Mouse (Mus musculus): ENCODE data around the gene Rnf220.

Rnf220 gene

DNA sequence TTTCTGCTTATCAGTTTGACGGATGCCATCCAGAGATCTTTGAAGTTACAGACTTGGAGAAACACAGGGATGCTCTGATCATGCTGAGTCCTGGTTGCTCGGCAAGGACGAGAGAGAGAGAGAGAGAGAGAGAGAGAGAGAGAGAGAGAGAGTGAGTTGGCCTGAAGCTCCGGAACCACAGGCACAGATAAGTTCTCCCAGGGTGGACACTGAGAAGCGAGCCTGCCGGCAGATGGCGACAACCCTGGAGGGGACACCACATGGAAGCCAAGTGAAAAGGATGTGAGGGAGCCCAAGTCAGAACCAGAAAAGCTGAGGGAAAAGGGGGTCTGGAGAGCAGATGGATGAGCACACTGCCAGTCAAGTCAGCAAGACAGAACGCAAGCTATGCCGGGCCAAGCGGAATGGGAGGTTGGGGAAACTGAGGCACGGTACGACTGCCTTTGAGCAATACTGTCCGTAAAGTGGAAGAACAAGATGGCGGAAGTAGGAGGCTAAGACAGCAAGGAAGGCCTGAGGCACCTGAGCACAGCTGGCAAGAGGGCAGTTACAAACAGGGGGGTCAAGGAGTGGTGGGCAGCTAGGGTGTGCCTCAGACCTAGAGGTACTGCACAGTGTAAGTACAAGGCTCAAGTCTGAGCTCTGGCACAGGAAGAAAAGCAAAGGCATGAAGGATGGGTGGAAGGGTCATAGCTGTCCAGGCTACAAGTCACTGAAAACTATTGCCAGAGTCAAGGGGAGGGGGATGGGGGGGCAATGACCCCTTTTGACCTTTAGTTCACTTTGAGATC is 107.4 kb downstream of the Rnf220 start:
- in situ Hi-C loops (cut with MboI; ENCODE audit: low sequenced_read_pairs): no loop called here

DNA sequence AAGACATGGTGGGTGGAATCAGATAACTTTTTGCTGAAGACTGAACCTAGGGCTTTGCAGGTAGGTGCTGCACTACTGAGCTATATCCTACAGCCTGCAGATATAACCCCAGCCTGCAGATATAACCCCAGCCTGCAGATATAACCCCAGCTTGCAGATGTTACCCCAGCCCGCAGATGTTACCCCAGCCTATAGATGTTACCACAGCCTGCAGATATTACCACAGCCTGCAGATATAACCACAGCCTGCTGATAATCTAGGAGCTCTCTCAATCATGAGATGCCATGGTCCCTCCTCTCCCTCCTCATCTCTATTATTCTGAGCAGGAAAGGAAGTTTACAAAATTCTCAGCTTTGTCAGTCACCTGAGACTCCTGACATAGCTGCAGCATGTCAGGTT is 111.6 kb downstream of the Rnf220 start:
- in situ Hi-C loops (cut with MboI; ENCODE audit: low sequenced_read_pairs): no loop called here

DNA sequence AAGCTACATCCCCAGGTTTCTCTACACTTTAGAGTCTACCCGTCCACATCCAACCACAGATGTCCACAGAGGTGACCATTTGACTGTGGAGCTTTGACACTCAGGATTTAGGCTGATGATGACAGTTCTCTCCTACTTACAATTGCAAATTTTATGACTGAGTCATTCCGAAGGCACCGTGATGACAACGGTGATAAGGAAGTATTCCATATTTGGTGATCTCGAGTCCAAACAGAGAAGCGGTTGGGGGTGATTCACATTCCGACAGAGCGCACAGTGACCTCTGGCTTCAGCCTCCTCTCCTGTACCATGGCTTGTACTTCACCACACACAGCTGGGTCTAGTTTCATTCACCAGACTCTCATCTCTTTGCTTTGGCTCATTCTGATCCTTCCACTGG is 115.0 kb downstream of the Rnf220 start:
- in situ Hi-C loops (cut with MboI; ENCODE audit: low sequenced_read_pairs): no loop called here

DNA sequence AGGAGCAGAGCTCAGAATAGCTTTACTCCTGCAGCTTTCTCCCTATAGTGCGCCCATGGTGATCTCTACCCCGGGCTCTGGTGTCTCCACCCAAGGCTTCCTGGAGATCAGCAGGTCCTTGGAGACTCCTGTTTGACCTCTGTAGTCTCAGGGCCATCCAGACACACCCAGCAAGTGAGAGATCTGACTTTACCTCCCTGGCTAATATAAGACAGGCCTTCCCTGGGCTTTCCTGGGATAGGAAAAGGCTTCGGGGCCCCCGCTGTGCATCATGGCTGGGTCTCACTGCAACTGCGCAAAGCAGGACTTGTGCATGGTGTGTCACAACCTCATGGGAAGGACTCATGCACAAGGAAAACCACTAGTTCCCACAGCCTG is 116.3 kb downstream of the Rnf220 start:
- in situ Hi-C loops (cut with MboI; ENCODE audit: low sequenced_read_pairs): no loop called here

DNA sequence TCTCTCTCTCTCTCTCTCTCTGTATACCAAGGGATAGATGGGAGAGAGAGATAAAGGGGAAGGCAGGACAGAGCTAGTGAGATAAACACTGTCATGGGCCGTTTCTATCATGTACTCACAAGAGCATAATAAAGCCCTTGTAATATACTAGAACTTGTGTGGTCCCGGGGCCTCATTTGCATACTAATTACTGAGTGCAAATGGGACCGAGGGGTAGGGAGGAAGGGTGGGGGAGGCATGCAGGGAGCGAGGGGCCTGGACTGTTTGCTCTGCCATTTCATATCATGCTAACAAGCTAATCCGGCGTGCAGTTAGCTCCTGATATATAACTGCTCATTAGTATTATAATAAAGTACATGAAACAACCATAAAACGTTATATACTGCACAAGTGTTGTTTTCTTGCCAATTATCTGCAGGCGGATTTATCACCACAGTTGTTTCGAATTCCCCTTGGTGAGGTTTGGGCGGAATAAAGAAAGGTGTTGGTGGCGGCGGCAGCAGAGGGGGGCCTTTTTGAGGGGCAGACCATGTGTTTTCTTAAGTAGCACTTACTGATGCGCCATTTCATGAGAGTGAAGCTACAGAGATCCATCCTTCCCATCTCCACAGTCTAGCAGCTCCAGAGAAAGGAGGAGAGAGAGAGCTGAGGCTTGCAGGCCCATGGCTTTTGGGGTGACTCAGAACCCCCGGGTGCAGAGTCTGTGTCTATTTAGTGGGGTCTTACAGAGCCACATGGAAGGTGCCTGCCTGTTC is 116.9 kb downstream of the Rnf220 start:
- in situ Hi-C loops (cut with MboI; ENCODE audit: low sequenced_read_pairs): no loop called here

DNA sequence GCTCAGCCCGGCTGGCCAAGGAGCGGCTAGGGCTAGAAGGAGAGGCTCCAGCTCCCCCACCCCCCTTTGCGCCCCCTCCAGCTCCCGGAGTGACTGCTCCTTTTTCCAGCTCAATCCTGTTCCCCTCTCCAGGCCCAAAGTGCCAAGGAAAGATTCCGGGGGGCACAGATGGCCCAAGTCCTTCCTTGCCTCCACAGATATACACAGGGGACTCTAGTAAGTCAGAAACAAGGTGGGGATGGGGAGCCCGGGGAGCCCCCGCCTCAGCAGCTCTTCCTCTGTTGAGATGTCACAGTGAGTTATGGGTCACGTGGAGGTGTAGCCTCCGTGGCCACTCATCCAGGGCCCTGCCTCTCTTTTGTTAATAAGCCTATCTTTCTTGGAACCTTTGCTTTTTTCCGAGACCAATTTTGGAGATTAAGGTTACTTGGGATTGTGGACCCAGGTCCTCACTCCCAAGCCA is 122.7 kb downstream of the Rnf220 start:
- in situ Hi-C loops (cut with MboI; ENCODE audit: low sequenced_read_pairs): no loop called here

DNA sequence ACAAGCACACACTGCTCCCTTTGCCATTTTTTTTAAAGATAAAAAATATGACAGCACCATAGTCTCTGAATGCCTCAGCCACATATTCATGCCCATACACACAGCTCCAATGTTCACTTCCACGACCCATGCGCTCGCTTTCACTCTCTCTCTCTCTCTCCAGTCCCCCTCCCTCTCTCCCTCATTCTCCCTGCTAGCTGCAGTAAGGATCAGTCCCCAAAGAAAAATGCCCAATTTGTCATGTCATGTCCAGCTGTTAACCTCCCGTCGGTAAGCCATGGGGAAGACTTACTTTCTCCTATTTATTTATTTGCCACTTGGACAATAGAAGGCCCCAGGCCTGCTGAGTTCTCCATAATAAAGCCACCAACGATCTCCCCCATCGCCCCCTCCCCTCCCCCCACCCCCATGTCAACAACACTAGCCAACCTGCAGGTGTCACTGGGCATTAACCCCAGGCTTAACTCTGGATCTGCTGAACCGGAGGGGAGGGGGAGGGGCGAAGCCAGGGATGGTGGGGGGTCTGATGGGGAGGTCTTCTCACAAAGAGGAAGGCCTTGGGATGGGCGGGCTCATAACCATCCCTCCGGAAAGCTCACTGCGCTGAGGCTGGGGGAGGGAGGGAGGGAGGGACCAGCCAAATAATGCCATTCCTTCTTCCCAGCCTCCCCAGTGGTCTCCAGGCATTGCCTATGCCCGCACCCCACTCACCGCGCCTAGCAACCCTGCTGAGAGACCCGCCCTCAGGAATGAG is 123.4 kb downstream of the Rnf220 start:
- in situ Hi-C loops (cut with MboI; ENCODE audit: low sequenced_read_pairs): no loop called here

DNA sequence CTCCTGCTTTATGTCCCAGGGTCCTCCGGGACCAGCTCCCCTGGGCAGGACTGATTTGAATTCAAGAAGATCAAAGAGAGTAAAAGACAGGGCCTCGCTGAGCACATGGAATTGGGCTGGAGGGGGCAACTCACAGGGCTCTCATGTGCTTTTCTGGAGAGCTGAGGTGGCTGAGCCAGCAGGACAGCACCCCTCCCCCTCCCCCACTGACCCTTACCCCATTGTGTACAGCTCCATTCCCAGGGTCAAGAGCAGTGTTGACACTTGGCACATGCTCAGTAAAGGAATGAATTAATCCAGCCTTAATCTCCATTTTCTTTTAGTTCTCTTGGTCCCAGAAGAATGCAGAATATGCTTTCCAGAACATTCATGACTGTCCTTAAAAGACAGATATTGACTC is 125.0 kb downstream of the Rnf220 start:
- in situ Hi-C loops (cut with MboI; ENCODE audit: low sequenced_read_pairs): no loop called here

DNA sequence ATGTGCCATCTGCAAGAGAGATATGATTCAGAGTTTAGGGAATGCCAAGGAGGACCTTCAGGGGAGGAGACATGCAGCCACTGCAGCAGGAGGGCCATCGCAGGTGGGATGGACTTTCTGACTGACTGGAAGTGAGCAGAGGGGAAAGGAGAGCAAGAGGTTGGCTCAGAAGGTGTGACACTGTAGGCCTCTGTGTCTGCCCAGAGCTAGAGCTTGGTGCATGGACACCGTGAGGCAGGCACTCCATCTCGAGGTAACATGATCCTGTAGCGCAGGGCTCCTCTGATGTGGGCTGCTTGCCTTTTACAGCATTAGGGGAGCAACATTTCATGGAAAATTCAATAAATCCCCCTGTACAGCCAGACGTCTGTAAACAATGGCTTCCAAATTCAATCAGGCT is 126.5 kb downstream of the Rnf220 start:
- in situ Hi-C loops (cut with MboI; ENCODE audit: low sequenced_read_pairs): no loop called here

DNA sequence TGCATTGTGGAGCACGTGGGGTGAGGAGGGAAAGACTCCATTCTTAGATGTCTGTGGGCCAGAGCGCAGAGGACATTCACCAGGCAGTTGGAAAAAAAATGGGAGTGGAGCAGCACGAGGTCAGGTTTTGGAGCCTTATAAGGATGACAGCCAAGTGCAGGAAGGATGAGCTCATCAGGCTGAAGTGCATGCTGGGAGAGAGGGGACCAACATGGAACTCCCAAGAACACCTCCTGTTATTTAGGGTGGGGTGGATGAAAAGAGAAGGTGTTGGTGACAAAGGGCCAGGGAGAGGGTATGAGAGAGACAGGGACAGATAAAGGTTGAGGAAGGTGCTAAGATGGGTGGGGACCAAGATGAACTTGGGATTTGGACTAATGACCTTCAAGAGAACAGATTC is 127.3 kb downstream of the Rnf220 start:
- in situ Hi-C loops (cut with MboI; ENCODE audit: low sequenced_read_pairs): no loop called here

DNA sequence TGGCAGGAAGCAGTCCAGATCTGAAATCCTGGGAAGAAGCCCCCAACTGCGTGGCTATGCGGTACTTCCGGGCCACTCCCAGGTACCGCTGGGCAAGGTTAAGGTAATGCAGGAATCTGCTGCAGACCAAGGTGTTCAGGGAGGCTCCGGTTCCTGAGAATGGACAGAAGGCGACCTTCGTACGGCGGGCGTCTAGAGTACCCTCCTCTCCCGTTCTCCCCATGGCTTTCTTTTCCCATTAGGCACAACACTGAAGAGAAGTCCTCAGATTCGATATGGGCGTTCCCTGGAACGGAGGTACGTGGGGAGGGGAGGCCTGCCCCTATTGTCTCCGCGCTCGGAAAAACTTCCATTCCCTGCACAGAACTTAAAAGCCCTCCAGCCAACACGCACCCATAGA is 129.5 kb downstream of the Rnf220 start:
- in situ Hi-C loops (cut with MboI; ENCODE audit: low sequenced_read_pairs): no loop called here

DNA sequence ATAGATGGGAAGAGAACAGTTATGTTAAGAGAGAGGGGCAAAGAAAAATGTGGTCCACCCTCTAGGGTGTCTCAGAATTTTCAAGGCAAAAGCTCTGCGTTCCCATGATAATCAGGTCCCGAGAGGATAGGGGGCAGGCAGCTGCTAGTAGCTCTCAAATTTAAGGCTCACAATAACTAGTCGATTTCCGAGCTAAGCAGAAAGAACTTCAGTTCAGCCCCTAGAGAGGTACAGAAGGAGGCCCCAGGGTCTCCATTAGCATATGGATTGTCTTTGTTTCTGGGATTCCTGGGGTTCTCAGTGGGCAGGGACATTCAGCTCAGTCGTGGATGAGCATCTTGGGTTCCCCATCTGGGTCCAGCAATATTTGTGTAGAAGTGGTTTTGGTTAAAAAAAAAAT is 134.8 kb downstream of the Rnf220 start:
- in situ Hi-C loops (cut with MboI; ENCODE audit: low sequenced_read_pairs): no loop called here

DNA sequence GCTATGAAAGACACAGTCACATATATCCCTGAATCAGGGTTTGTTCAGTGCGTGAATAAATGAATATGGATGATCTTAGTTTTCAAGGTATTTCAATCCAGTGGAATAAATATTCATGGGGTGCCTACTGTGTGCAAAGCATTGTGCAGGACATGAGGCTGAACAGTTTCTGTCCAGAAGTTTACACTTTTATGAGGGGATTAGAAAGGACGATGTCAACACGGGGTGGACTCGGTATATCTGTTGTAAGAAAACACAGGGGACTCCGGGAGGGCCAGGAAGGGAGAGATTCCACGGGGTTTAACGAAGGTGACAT is 135.3 kb downstream of the Rnf220 start:
- in situ Hi-C loops (cut with MboI; ENCODE audit: low sequenced_read_pairs): no loop called here

DNA sequence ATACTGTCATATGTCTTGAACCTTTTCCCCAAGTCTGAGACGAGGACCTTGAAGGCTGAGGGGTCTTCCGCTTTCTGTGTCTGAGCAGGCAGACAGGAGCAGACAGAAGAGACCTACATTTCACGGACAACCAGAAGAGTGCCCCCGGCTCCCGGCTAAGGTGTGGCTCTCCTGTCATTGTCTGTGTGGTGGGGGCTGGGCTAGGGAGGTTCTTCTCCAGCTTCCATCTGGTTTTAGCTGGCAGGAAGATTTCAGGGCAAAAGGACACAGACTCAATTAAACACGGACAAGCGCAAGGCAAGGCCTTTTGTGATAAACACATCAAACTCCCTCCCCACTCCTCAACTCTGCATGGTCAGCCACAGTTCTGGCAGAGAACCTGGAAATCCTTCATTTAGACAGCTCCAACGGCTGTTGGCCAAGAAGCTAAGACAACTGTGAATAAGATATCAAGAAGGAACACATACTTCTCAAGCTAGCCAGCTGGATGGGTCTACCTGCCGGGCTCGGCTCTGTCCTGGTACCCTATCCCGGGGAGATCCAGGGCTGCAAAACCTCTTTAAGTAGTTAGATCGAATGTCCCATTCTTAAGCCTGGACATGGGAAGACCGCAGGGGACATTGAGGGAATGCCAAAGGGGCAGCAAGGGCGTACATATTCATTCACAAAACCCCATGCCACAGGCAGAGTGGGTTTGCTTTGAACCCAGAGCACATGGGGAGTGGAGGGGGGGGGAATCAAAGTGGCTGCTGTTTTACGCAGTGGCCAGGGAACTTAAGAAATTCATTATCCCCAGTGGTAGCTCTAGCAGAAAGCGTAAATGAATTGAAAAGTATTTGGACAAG is 135.9 kb downstream of the Rnf220 start:
- in situ Hi-C loops (cut with MboI; ENCODE audit: low sequenced_read_pairs): no loop called here

DNA sequence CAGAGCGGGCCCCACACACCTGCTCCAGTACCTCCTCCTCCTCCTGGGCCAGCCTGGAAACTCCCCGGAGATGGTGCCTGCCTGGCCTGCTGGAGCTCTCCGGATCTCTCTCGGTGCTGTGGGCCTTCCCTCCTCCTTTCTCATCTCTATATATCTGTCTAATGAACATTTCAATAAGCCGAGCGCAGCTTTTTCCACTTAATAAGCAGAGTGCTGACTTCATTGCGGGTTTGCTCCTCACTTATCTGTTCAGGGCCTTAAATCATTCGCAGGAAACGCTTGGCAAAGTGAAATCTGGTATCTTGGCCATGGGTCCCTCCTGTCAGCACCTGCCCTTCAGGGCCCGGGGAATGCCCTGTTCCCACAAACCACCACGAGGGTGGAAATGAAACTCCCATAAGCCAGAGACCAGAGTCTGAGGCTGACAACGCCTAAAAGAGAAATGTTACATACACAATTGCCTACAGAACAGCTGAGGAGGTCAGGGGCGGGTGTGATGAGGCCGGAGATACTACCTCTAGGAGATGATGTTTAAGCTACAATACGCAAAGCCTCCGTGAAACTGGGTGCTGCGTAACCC is 137.0 kb downstream of the Rnf220 start:
- in situ Hi-C loops (cut with MboI; ENCODE audit: low sequenced_read_pairs): no loop called here

DNA sequence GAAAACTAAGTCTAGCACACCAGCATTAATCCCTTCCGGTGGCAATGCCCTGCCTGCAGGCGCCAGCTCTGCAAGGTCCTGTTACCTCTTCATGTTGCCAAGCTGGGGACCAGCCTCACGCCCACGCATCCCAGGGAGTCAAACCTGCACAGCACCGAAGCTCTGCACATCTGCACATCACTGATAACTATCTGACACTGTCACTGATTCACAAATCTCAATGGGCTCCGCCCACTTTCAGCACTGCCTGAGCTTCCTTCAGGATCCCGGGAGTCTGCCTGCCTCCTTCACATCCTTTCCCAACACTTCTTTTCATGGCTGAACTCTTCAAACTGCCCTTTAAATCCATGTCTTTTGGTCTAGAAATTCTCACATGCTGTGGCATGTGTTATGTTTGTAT is 138.9 kb downstream of the Rnf220 start:
- in situ Hi-C loops (cut with MboI; ENCODE audit: low sequenced_read_pairs): no loop called here

DNA sequence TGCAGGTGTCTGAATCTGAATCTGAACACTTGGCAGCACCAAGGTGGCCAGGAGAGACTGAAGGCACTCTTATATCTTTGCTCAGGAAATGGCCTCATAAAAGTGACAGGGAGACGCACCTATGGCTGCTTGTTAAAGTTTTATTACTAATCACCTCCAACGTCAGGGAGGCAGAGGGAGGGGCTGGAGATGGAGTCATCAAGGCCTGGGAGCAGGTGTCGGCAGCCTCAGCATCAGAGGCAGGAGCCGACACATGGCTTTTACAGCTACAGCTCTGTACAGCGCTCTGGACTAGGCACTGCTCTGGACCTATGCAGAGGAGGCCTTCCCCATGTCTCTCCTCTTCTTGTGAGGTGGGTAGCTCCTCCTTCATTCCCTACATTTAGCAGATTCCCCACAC is 139.7 kb downstream of the Rnf220 start:
- in situ Hi-C loops (cut with MboI; ENCODE audit: low sequenced_read_pairs): no loop called here

DNA sequence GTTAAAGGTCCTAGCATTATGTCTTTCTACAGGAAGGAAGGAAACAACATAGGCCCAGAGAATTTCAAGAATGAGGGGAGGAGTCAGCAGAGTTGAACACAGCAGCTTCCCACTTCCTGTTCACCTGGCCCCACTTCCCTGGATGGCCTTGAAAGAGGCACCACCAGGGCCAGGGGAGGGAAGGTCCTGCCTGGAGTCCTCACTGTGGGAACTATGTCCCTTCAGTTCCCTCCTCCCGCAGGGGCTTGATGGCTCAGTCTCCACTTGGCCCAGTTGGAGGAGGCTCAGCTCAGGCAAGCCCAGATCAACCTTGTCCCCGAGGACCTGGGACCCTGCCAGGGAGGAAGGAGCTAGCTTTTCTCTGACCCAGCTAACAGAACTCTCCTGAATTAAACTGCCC is 140.6 kb downstream of the Rnf220 start:
- in situ Hi-C loops (cut with MboI; ENCODE audit: low sequenced_read_pairs): no loop called here

DNA sequence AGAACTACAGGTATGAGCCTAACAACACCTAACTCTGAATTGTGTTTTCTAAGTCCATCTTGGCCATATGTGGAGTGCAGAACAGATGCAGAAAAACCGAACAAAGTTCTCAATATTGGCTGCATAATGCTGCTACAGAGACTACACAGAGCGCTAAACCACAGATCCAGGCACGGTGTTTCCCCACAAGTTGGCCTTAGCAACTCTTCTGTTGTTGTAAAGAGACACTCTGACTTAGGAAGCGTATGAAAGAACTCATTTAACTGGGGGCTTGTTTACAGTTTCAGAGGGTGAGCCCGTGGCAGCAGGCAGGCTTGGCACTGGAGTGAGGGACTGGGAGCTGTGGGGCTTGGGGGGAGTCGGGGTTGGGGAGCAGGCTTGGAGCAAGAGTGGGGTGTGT is 142.2 kb downstream of the Rnf220 start:
- in situ Hi-C loops (cut with MboI; ENCODE audit: low sequenced_read_pairs): no loop called here

DNA sequence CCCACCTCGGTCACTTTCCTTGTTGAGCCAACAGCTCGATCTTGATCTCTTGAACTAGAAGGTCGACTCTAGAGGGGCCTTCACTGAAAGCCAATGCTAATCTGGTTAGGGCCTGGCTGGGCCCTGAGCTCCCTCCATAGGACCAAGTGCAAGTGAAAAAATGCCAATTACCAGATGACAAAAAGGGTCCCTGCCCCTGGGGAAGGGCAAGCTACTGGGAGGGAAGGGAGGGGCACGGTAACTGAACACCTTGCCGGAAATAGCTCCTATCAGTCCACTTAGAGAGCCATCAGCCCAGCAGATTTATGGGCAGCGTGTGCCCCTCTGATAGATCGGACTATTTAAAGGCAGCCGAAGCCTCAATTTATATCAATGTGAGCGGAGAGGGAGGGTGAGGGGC is 143.9 kb downstream of the Rnf220 start:
- in situ Hi-C loops (cut with MboI; ENCODE audit: low sequenced_read_pairs): no loop called here

DNA sequence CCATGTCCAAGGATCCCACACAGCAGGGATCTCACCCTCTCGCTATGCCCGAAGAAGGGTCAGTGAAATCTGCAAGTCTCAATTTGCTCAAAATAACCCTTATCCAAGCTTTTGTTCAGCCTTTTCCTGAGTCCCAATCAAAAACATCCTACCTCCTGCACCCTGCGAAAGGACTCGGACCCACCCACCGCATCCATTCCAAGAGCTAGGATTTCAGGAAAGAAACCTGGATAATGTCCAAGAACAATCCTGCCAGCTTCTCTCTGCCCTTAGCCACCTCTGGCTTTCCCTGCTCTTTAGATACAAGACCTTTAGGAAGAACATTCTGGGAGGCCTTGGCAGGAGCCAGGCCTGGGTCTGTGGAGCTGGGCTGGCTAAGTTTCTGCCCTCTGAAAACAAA is 144.8 kb downstream of the Rnf220 start:
- in situ Hi-C loops (cut with MboI; ENCODE audit: low sequenced_read_pairs): no loop called here
